Mouse (Mus musculus): ENCODE data around the gene Cry2. TPM values are rescaled to one million over a fixed set of nuclear protein-coding genes. Genes with fewer than 3 reads are reported as not detected.

Cry2 gene
- polyA plus RNA-seq, 1 experiment = 8.4 TPM

- 4% methylated on average over 61 of the region's 62 CpGs for WGBS
- Histone ChIP-seq H3K36me3 (ENCODE audit: control insufficient read depth, insufficient read depth, low read length) (no peaks in the 10 kb centered on the region), H3K4me1 (ENCODE audit: control insufficient read depth, insufficient read depth, insufficient read length) (peaks cover 8% of the 10 kb centered on the region), H3K27ac (ENCODE audit: insufficient read depth, low read length) (no peak overlapping the region), H3K27me3 (ENCODE audit: control insufficient read depth, insufficient read depth, low read length) (peaks cover 20% of the 10 kb centered on the region), H3K4me3 (ENCODE audit: extremely low read depth, insufficient read depth, insufficient read length) (peak overlapping the region; percentile 52)
- TF ChIP-seq CTCF (IDR thresholded peaks at IDR 0.05; ENCODE audit: extremely low read depth, insufficient read depth, insufficient read length, insufficient replicate concordance) = no peak
- no peak for TF ChIP-seq POLR2A (IDR thresholded peaks at IDR 0.05; ENCODE audit: low read depth, low read length)
- DNase-seq (ENCODE audit: low read depth in 1 of 2, low spot score in 2 of 2) = peak in 1 of 2 experiments; percentile 27
Observed at GRCm38 (mm10) chr2:92388891-92389641, 44.8 kb downstream of the Cry2 start.

- Histone ChIP-seq H3K36me3 (ENCODE audit: control insufficient read depth, insufficient read depth, low read length) (no peaks in the 10 kb centered on the region), H3K4me3 (ENCODE audit: extremely low read depth, insufficient read depth, insufficient read length) (no peak overlapping the region), H3K27ac (ENCODE audit: insufficient read depth, low read length) (no peak overlapping the region), H3K27me3 (ENCODE audit: control insufficient read depth, insufficient read depth, low read length) (peaks cover 19% of the 10 kb centered on the region), H3K4me1 (ENCODE audit: control insufficient read depth, insufficient read depth, insufficient read length) (peaks cover 8% of the 10 kb centered on the region)
- DNase-seq (ENCODE audit: low read depth in 1 of 2, low spot score in 2 of 2) = no peak
- WGBS = 72% methylated on average over 3 of the region's 3 CpGs
- TF ChIP-seq POLR2A (IDR thresholded peaks at IDR 0.05; ENCODE audit: low read depth, low read length) = no peak
- TF ChIP-seq CTCF (IDR thresholded peaks at IDR 0.05; ENCODE audit: extremely low read depth, insufficient read depth, insufficient read length, insufficient replicate concordance) = no peak
Observed at GRCm38 (mm10) chr2:92388081-92388517, 45.7 kb downstream of the Cry2 start.

- Histone ChIP-seq H3K27me3 (ENCODE audit: control insufficient read depth, insufficient read depth, low read length) (peaks cover 17% of the 10 kb centered on the region), H3K4me1 (ENCODE audit: control insufficient read depth, insufficient read depth, insufficient read length) (peaks cover 8% of the 10 kb centered on the region), H3K27ac (ENCODE audit: insufficient read depth, low read length) (no peak overlapping the region), H3K4me3 (ENCODE audit: extremely low read depth, insufficient read depth, insufficient read length) (no peak overlapping the region), H3K36me3 (ENCODE audit: control insufficient read depth, insufficient read depth, low read length) (peaks cover 1% of the 10 kb centered on the region; the same call in 1 of the 2 replicates)
- TF ChIP-seq POLR2A (IDR thresholded peaks at IDR 0.05; ENCODE audit: low read depth, low read length) = no peak
- no peak for TF ChIP-seq CTCF (IDR thresholded peaks at IDR 0.05; ENCODE audit: extremely low read depth, insufficient read depth, insufficient read length, insufficient replicate concordance)
- DNase-seq (ENCODE audit: low read depth in 1 of 2, low spot score in 2 of 2) = no peak
- WGBS = 68% methylated on average over 4 of the region's 4 CpGs
Observed at GRCm38 (mm10) chr2:92387646-92388045, 46.2 kb downstream of the Cry2 start.

- Histone ChIP-seq H3K4me3 (ENCODE audit: extremely low read depth, insufficient read depth, insufficient read length) (no peak overlapping the region), H3K27ac (ENCODE audit: insufficient read depth, low read length) (no peak overlapping the region), H3K27me3 (ENCODE audit: control insufficient read depth, insufficient read depth, low read length) (peaks cover 12% of the 10 kb centered on the region), H3K36me3 (ENCODE audit: control insufficient read depth, insufficient read depth, low read length) (peaks cover 1% of the 10 kb centered on the region; the same call in 1 of the 2 replicates), H3K4me1 (ENCODE audit: control insufficient read depth, insufficient read depth, insufficient read length) (peaks cover 8% of the 10 kb centered on the region)
- DNase-seq (ENCODE audit: low read depth in 1 of 2, low spot score in 2 of 2) = no peak
- 90% methylated on average over 30 of the region's 30 CpGs for WGBS
- TF ChIP-seq CTCF (IDR thresholded peaks at IDR 0.05; ENCODE audit: extremely low read depth, insufficient read depth, insufficient read length, insufficient replicate concordance) (no peak), POLR2A (IDR thresholded peaks at IDR 0.05; ENCODE audit: low read depth, low read length) (no peak)
Observed at GRCm38 (mm10) chr2:92386821-92387570, 46.8 kb downstream of the Cry2 start.

- no peak for DNase-seq (ENCODE audit: low read depth in 1 of 2, low spot score in 2 of 2)
- Histone ChIP-seq H3K36me3 (ENCODE audit: control insufficient read depth, insufficient read depth, low read length) (peaks cover 10% of the 10 kb centered on the region), H3K27me3 (ENCODE audit: control insufficient read depth, insufficient read depth, low read length) (peaks cover 10% of the 10 kb centered on the region), H3K4me3 (ENCODE audit: extremely low read depth, insufficient read depth, insufficient read length) (no peak overlapping the region), H3K27ac (ENCODE audit: insufficient read depth, low read length) (no peak overlapping the region), H3K4me1 (ENCODE audit: control insufficient read depth, insufficient read depth, insufficient read length) (peaks cover 8% of the 10 kb centered on the region)
- 83% methylated on average over 22 of the region's 22 CpGs for WGBS
- TF ChIP-seq CTCF (IDR thresholded peaks at IDR 0.05; ENCODE audit: extremely low read depth, insufficient read depth, insufficient read length, insufficient replicate concordance) (no peak), POLR2A (IDR thresholded peaks at IDR 0.05; ENCODE audit: low read depth, low read length) (no peak)
Observed at GRCm38 (mm10) chr2:92385113-92386051, 48.5 kb downstream of the Cry2 start.

- Histone ChIP-seq H3K27ac (ENCODE audit: insufficient read depth, low read length) (no peak overlapping the region), H3K4me1 (ENCODE audit: control insufficient read depth, insufficient read depth, insufficient read length) (peaks cover 3% of the 10 kb centered on the region), H3K4me3 (ENCODE audit: extremely low read depth, insufficient read depth, insufficient read length) (no peak overlapping the region), H3K27me3 (ENCODE audit: control insufficient read depth, insufficient read depth, low read length) (peaks cover 6% of the 10 kb centered on the region), H3K36me3 (ENCODE audit: control insufficient read depth, insufficient read depth, low read length) (peaks cover 21% of the 10 kb centered on the region)
- DNase-seq (ENCODE audit: low read depth in 1 of 2, low spot score in 2 of 2) = no peak
- 36% methylated on average over 4 of the region's 4 CpGs for WGBS
- no peak for TF ChIP-seq POLR2A (IDR thresholded peaks at IDR 0.05; ENCODE audit: low read depth, low read length)
- no peak for TF ChIP-seq CTCF (IDR thresholded peaks at IDR 0.05; ENCODE audit: extremely low read depth, insufficient read depth, insufficient read length, insufficient replicate concordance)
Observed at GRCm38 (mm10) chr2:92384101-92384500, 49.7 kb downstream of the Cry2 start.

Data from spleen, adult 2 months (tissue).